Mouse (Mus musculus) ovary, postnatal 14 days (tissue): ENCODE data around the gene Zic4.

ENCODE experiments used
- DNase-seq: peaks from one replicate; pipeline ENCODE4 v3.0.0; 2022; ENCODE audit warnings: low spot score

Gene Zic4

GRCm38 (mm10) chr9:91361856-91362601 lies at the start of gene Zic4:
Zic4 (plus strand) TSS chr9:91362413.
- DNase-seq = no peak

- no peak for DNase-seq
These were observed 14.6 kb upstream of the Zic4 start for GRCm38 (mm10) chr9:91347591-91347990.

- DNase-seq = no peak
These were observed 13.5 kb upstream of the Zic4 start for GRCm38 (mm10) chr9:91348746-91349145.

GRCm38 (mm10) chr9:91350211-91350791 lies 11.9 kb upstream of the Zic4 start:
- no peak for DNase-seq

- no peak for DNase-seq
These were observed 11.3 kb upstream of the Zic4 start for GRCm38 (mm10) chr9:91350861-91351291.

GRCm38 (mm10) chr9:91351361-91351760 lies 10.9 kb upstream of the Zic4 start:
- no peak for DNase-seq

- no peak for DNase-seq
These were observed 10.2 kb upstream of the Zic4 start for GRCm38 (mm10) chr9:91351961-91352411.

- no peak for DNase-seq
These were observed 9.4 kb upstream of the Zic4 start for GRCm38 (mm10) chr9:91352786-91353185.

GRCm38 (mm10) chr9:91353551-91354433 lies 8.4 kb upstream of the Zic4 start:
- no peak for DNase-seq

GRCm38 (mm10) chr9:91354434-91355269 lies 7.6 kb upstream of the Zic4 start:
- DNase-seq = no peak

- DNase-seq = no peak
These were observed 7.0 kb upstream of the Zic4 start for GRCm38 (mm10) chr9:91355270-91355589.

GRCm38 (mm10) chr9:91355629-91356352 lies 6.4 kb upstream of the Zic4 start:
- no peak for DNase-seq

GRCm38 (mm10) chr9:91356353-91356740 lies 5.9 kb upstream of the Zic4 start:
- no peak for DNase-seq

GRCm38 (mm10) chr9:91357321-91357720 lies 4.9 kb upstream of the Zic4 start:
- no peak for DNase-seq

- DNase-seq = no peak
These were observed 3.1 kb upstream of the Zic4 start for GRCm38 (mm10) chr9:91358851-91359687.

GRCm38 (mm10) chr9:91360151-91361032 lies 1.8 kb upstream of the Zic4 start:
- DNase-seq = no peak

GRCm38 (mm10) chr9:91361033-91361855 lies 969 bp upstream of the Zic4 start:
- DNase-seq = no peak

- DNase-seq = no peak
These were observed 958 bp downstream of the Zic4 start for GRCm38 (mm10) chr9:91363011-91363730.
